Mouse (Mus musculus): ENCODE measurements around the gene Ccdc96. TPM values are rescaled to one million over a fixed set of nuclear protein-coding genes. Genes with fewer than 3 reads are reported as not detected.

The Ccdc96 gene
- total and polyA plus RNA-seq, 2 experiments, result not detected

- Histone ChIP-seq H3K27me3 (ENCODE audit: control insufficient read depth, insufficient read depth, low read length) (no peaks in the 10 kb centered on the region), H3K36me3 (ENCODE audit: control insufficient read depth, insufficient read depth, low read length) (peaks cover 36% of the 10 kb centered on the region), H3K79me2 (ENCODE audit: control insufficient read depth, insufficient read depth, low read length) (no peaks in the 10 kb centered on the region), H3K4me1 (ENCODE audit: control insufficient read depth, insufficient read depth, low read length) (no peaks in the 10 kb centered on the region), H3K27ac (replicated peaks; ENCODE audit: insufficient read depth, low read depth, low read length) (no peak overlapping the region), H3K9ac (ENCODE audit: low read depth, low read length) (no peak overlapping the region), H3K4me3 (ENCODE audit: insufficient read depth, low read depth, low read length) (no peak overlapping the region)
- WGBS, result 94% methylated on average over 5 of the region's 5 CpGs
- no peak for DNase-seq (ENCODE audit: extremely low read depth, low read depth, low spot score)
- TF ChIP-seq POLR2A (IDR thresholded peaks at IDR 0.05; ENCODE audit: extremely low read depth, insufficient read depth, low read length), result no peak
- no peak for TF ChIP-seq CTCF (IDR thresholded peaks at IDR 0.05; ENCODE audit: low read depth, low read length)
Observed at GRCm38 (mm10) chr5:36505643-36506042, 21.3 kb downstream of the Ccdc96 start.

- H3K27me3 ChIP-seq (ENCODE audit: control insufficient read depth, insufficient read depth, low read length), result no peaks in the 10 kb centered on the region
- DNase-seq (ENCODE audit: extremely low read depth, low read depth, low spot score), result no peak
- no peaks in the 10 kb centered on the region for H3K4me1 ChIP-seq (ENCODE audit: control insufficient read depth, insufficient read depth, low read length)
- no peak for TF ChIP-seq POLR2A (IDR thresholded peaks at IDR 0.05; ENCODE audit: extremely low read depth, insufficient read depth, low read length)
- TF ChIP-seq CTCF (IDR thresholded peaks at IDR 0.05; ENCODE audit: low read depth, low read length), result no peak
- H3K4me3 ChIP-seq (ENCODE audit: insufficient read depth, low read depth, low read length), result no peak overlapping the region
- no peak overlapping the region for H3K27ac ChIP-seq (replicated peaks; ENCODE audit: insufficient read depth, low read depth, low read length)
- H3K36me3 ChIP-seq (ENCODE audit: control insufficient read depth, insufficient read depth, low read length), result peaks cover 42% of the 10 kb centered on the region
- H3K79me2 ChIP-seq (ENCODE audit: control insufficient read depth, insufficient read depth, low read length), result no peaks in the 10 kb centered on the region
- WGBS, result 91% methylated on average over 10 of the region's 10 CpGs
- H3K9ac ChIP-seq (ENCODE audit: low read depth, low read length), result no peak overlapping the region
Observed at GRCm38 (mm10) chr5:36508351-36508750, 24.0 kb downstream of the Ccdc96 start.

- no peaks in the 10 kb centered on the region for H3K4me1 ChIP-seq (ENCODE audit: control insufficient read depth, insufficient read depth, low read length)
- H3K4me3 ChIP-seq (ENCODE audit: insufficient read depth, low read depth, low read length), result no peak overlapping the region
- TF ChIP-seq POLR2A (IDR thresholded peaks at IDR 0.05; ENCODE audit: extremely low read depth, insufficient read depth, low read length) (no peak), CTCF (IDR thresholded peaks at IDR 0.05; ENCODE audit: low read depth, low read length) (no peak)
- H3K9ac ChIP-seq (ENCODE audit: low read depth, low read length), result no peak overlapping the region
- no peak for DNase-seq (ENCODE audit: extremely low read depth, low read depth, low spot score)
- no peaks in the 10 kb centered on the region for H3K79me2 ChIP-seq (ENCODE audit: control insufficient read depth, insufficient read depth, low read length)
- 95% methylated on average over 2 of the region's 2 CpGs for WGBS
- peaks cover 45% of the 10 kb centered on the region for H3K36me3 ChIP-seq (ENCODE audit: control insufficient read depth, insufficient read depth, low read length)
- H3K27ac ChIP-seq (replicated peaks; ENCODE audit: insufficient read depth, low read depth, low read length), result no peak overlapping the region
- H3K27me3 ChIP-seq (ENCODE audit: control insufficient read depth, insufficient read depth, low read length), result no peaks in the 10 kb centered on the region
Observed at GRCm38 (mm10) chr5:36510956-36511355, 26.6 kb downstream of the Ccdc96 start.

GRCm38 (mm10) chr5:36515126-36515525 lies 30.7 kb downstream of the Ccdc96 start:
- no peaks in the 10 kb centered on the region for H3K27me3 ChIP-seq (ENCODE audit: control insufficient read depth, insufficient read depth, low read length)
- no peaks in the 10 kb centered on the region for H3K79me2 ChIP-seq (ENCODE audit: control insufficient read depth, insufficient read depth, low read length)
- no peak overlapping the region for H3K9ac ChIP-seq (ENCODE audit: low read depth, low read length)
- TF ChIP-seq CTCF (IDR thresholded peaks at IDR 0.05; ENCODE audit: low read depth, low read length) (no peak), POLR2A (IDR thresholded peaks at IDR 0.05; ENCODE audit: extremely low read depth, insufficient read depth, low read length) (no peak)
- H3K4me3 ChIP-seq (ENCODE audit: insufficient read depth, low read depth, low read length), result no peak overlapping the region
- WGBS, result 94% methylated on average over 1 of the region's 1 CpGs
- no peaks in the 10 kb centered on the region for H3K4me1 ChIP-seq (ENCODE audit: control insufficient read depth, insufficient read depth, low read length)
- H3K36me3 ChIP-seq (ENCODE audit: control insufficient read depth, insufficient read depth, low read length), result peaks cover 40% of the 10 kb centered on the region
- H3K27ac ChIP-seq (replicated peaks; ENCODE audit: insufficient read depth, low read depth, low read length), result no peak overlapping the region
- DNase-seq (ENCODE audit: extremely low read depth, low read depth, low spot score), result peak; percentile 24

- no peak for DNase-seq (ENCODE audit: extremely low read depth, low read depth, low spot score)
- no peaks in the 10 kb centered on the region for H3K4me1 ChIP-seq (ENCODE audit: control insufficient read depth, insufficient read depth, low read length)
- H3K79me2 ChIP-seq (ENCODE audit: control insufficient read depth, insufficient read depth, low read length), result no peaks in the 10 kb centered on the region
- no peaks in the 10 kb centered on the region for H3K27me3 ChIP-seq (ENCODE audit: control insufficient read depth, insufficient read depth, low read length)
- H3K4me3 ChIP-seq (ENCODE audit: insufficient read depth, low read depth, low read length), result no peak overlapping the region
- 88% methylated on average over 5 of the region's 5 CpGs for WGBS
- H3K27ac ChIP-seq (replicated peaks; ENCODE audit: insufficient read depth, low read depth, low read length), result no peak overlapping the region
- no peak for TF ChIP-seq POLR2A (IDR thresholded peaks at IDR 0.05; ENCODE audit: extremely low read depth, insufficient read depth, low read length)
- no peak for TF ChIP-seq CTCF (IDR thresholded peaks at IDR 0.05; ENCODE audit: low read depth, low read length)
- peaks cover 40% of the 10 kb centered on the region for H3K36me3 ChIP-seq (ENCODE audit: control insufficient read depth, insufficient read depth, low read length)
- H3K9ac ChIP-seq (ENCODE audit: low read depth, low read length), result no peak overlapping the region
Observed at GRCm38 (mm10) chr5:36515558-36515957, 31.2 kb downstream of the Ccdc96 start.

GRCm38 (mm10) chr5:36517596-36517995 lies 33.2 kb downstream of the Ccdc96 start:
- WGBS, result 98% methylated on average over 3 of the region's 3 CpGs
- Histone ChIP-seq H3K4me3 (ENCODE audit: insufficient read depth, low read depth, low read length) (no peak overlapping the region), H3K27ac (replicated peaks; ENCODE audit: insufficient read depth, low read depth, low read length) (no peak overlapping the region), H3K36me3 (ENCODE audit: control insufficient read depth, insufficient read depth, low read length) (peaks cover 35% of the 10 kb centered on the region), H3K4me1 (ENCODE audit: control insufficient read depth, insufficient read depth, low read length) (no peaks in the 10 kb centered on the region), H3K27me3 (ENCODE audit: control insufficient read depth, insufficient read depth, low read length) (no peaks in the 10 kb centered on the region), H3K9ac (ENCODE audit: low read depth, low read length) (no peak overlapping the region), H3K79me2 (ENCODE audit: control insufficient read depth, insufficient read depth, low read length) (no peaks in the 10 kb centered on the region)
- no peak for TF ChIP-seq CTCF (IDR thresholded peaks at IDR 0.05; ENCODE audit: low read depth, low read length)
- TF ChIP-seq POLR2A (IDR thresholded peaks at IDR 0.05; ENCODE audit: extremely low read depth, insufficient read depth, low read length), result no peak
- no peak for DNase-seq (ENCODE audit: extremely low read depth, low read depth, low spot score)

All from liver, adult 2 months (tissue).